Mouse (Mus musculus): ENCODE results near the gene Zfp551. TPM values are rescaled to one million over a fixed set of nuclear protein-coding genes. Genes with fewer than 3 reads are reported as not detected.

The Zfp551 gene
- 1.8 and 2.4 TPM in 2 replicates for polyA plus RNA-seq (2014; fragmentation: Nextera tagmentation; extraction: Ambion mirVana)

GRCm38 (mm10) chr7:12422245-12422849, at the start of gene Zfp551:
TSS of gene Zfp551 (minus strand) at chr7:12422751.
- DNase-seq (ENCODE audit: low spot score) (peak; percentile 75), ATAC-seq (replicated peaks; ENCODE audit: low FRiP score) (peak; percentile 97)
- H3K27me3 ChIP-seq (replicated peaks; ENCODE audit: control insufficient read depth, insufficient read depth, low read length) = no peaks in the 10 kb centered on the region
- H3K4me3 ChIP-seq (ENCODE audit: low read depth, low read length) = peak within 1 kb of the TSS; percentile 64
- H3K9me3 ChIP-seq (ENCODE audit: control insufficient read depth, low read length) = no peaks in the 10 kb centered on the region
- under 1% methylated on average over 27 of the region's 27 CpGs for WGBS
- H3K4me1 ChIP-seq (replicated peaks; ENCODE audit: control insufficient read depth, insufficient read depth, low read length) = no peaks in the 10 kb centered on the region
- peak within 1 kb of the TSS; percentile 70 for H3K4me2 ChIP-seq
- H3K9ac ChIP-seq (ENCODE audit: low read depth, low read length) = peak within 1 kb of the TSS; percentile 71
- no peaks in the 10 kb centered on the region for H3K36me3 ChIP-seq (ENCODE audit: control insufficient read depth, insufficient read depth, low read length)
- H3K27ac ChIP-seq (ENCODE audit: low read depth, low read length) = no peak within 1 kb of the TSS

- H3K36me3 ChIP-seq (ENCODE audit: control insufficient read depth, insufficient read depth, low read length) = no peaks in the 10 kb centered on the region
- H3K4me1 ChIP-seq (replicated peaks; ENCODE audit: control insufficient read depth, insufficient read depth, low read length) = no peaks in the 10 kb centered on the region
- WGBS = 64% methylated on average over 3 of the region's 3 CpGs
- H3K4me3 ChIP-seq (ENCODE audit: low read depth, low read length) = peak overlapping the region; percentile 64
- H3K27me3 ChIP-seq (replicated peaks; ENCODE audit: control insufficient read depth, insufficient read depth, low read length) = no peaks in the 10 kb centered on the region
- H3K27ac ChIP-seq (ENCODE audit: low read depth, low read length) = no peak overlapping the region
- ATAC-seq (replicated peaks; ENCODE audit: low FRiP score) (no peak), DNase-seq (ENCODE audit: low spot score) (no peak)
- no peak overlapping the region for H3K9ac ChIP-seq (ENCODE audit: low read depth, low read length)
- peak overlapping the region; percentile 70 for H3K4me2 ChIP-seq
- H3K9me3 ChIP-seq (ENCODE audit: control insufficient read depth, low read length) = no peaks in the 10 kb centered on the region
Observed at GRCm38 (mm10) chr7:12422855-12423254, 304 bp upstream of the Zfp551 start.

- 55% methylated on average over 5 of the region's 5 CpGs for WGBS
- H3K4me1 ChIP-seq (replicated peaks; ENCODE audit: control insufficient read depth, insufficient read depth, low read length) = no peaks in the 10 kb centered on the region
- no peak overlapping the region for H3K27ac ChIP-seq (ENCODE audit: low read depth, low read length)
- H3K9ac ChIP-seq (ENCODE audit: low read depth, low read length) = peak overlapping the region; percentile 71
- ATAC-seq (replicated peaks; ENCODE audit: low FRiP score) (no peak), DNase-seq (ENCODE audit: low spot score) (no peak)
- peak overlapping the region; percentile 64 for H3K4me3 ChIP-seq (ENCODE audit: low read depth, low read length)
- peak overlapping the region; percentile 70 for H3K4me2 ChIP-seq
- H3K27me3 ChIP-seq (replicated peaks; ENCODE audit: control insufficient read depth, insufficient read depth, low read length) = no peaks in the 10 kb centered on the region
- H3K9me3 ChIP-seq (ENCODE audit: control insufficient read depth, low read length) = no peaks in the 10 kb centered on the region
- peaks cover under 1% of the 10 kb centered on the region; the same call in 1 of the 2 replicates for H3K36me3 ChIP-seq (ENCODE audit: control insufficient read depth, insufficient read depth, low read length)
Observed at GRCm38 (mm10) chr7:12421741-12422140, 810 bp downstream of the Zfp551 start.

- Histone ChIP-seq H3K4me1 (replicated peaks; ENCODE audit: control insufficient read depth, insufficient read depth, low read length) (no peaks in the 10 kb centered on the region), H3K4me3 (ENCODE audit: low read depth, low read length) (no peak within 1 kb of the TSS), H3K4me2 (no peak within 1 kb of the TSS), H3K9me3 (ENCODE audit: control insufficient read depth, low read length) (peaks cover 4% of the 10 kb centered on the region), H3K27me3 (replicated peaks; ENCODE audit: control insufficient read depth, insufficient read depth, low read length) (no peaks in the 10 kb centered on the region), H3K9ac (ENCODE audit: low read depth, low read length) (no peak within 1 kb of the TSS), H3K36me3 (ENCODE audit: control insufficient read depth, insufficient read depth, low read length) (no peaks in the 10 kb centered on the region), H3K27ac (ENCODE audit: low read depth, low read length) (no peak within 1 kb of the TSS)
- no peak for ATAC-seq (replicated peaks; ENCODE audit: low FRiP score)
- WGBS = 75% methylated on average over 1 of the region's 1 CpGs
- DNase-seq (ENCODE audit: low spot score) = no peak
Observed at GRCm38 (mm10) chr7:12369173-12369572, 53.4 kb downstream of the Zfp551 start, which contains the start of gene Vmn1r84. TSS of gene Vmn1r84 (minus strand) at chr7:12369273.

Other genes with a start within 250 kb of the Zfp551 start
- gene Vmn1r80, start 233.5 kb downstream of the Zfp551 start, polyA plus RNA-seq (2014; fragmentation: Nextera tagmentation; extraction: Ambion mirVana) = not detected in 2 replicates
- not detected in 2 replicates for gene Vmn1r81, start 154.5 kb downstream of the Zfp551 start, polyA plus RNA-seq (2014; fragmentation: Nextera tagmentation; extraction: Ambion mirVana)
- not detected in 2 replicates for gene Vmn1r82, start 122.3 kb downstream of the Zfp551 start, polyA plus RNA-seq (2014; fragmentation: Nextera tagmentation; extraction: Ambion mirVana)
- not detected in 2 replicates for gene Vmn1r83, start 93.3 kb downstream of the Zfp551 start, polyA plus RNA-seq (2014; fragmentation: Nextera tagmentation; extraction: Ambion mirVana)
- gene Vmn1r84, start 53.5 kb downstream of the Zfp551 start, polyA plus RNA-seq (2014; fragmentation: Nextera tagmentation; extraction: Ambion mirVana) = not detected in 2 replicates
- gene Zfp606, start 55.5 kb upstream of the Zfp551 start, polyA plus RNA-seq (2014; fragmentation: Nextera tagmentation; extraction: Ambion mirVana) = 11.6 and 12.6 TPM in 2 replicates
- gene 2900092C05Rik, start 89.8 kb upstream of the Zfp551 start, polyA plus RNA-seq (2014; fragmentation: Nextera tagmentation; extraction: Ambion mirVana) = not detected in 2 replicates
- not detected in 2 replicates for gene Vmn2r53, start 186.0 kb upstream of the Zfp551 start, polyA plus RNA-seq (2014; fragmentation: Nextera tagmentation; extraction: Ambion mirVana)
- not detected in 2 replicates for gene Vmn2r54, start 217.6 kb upstream of the Zfp551 start, polyA plus RNA-seq (2014; fragmentation: Nextera tagmentation; extraction: Ambion mirVana)